Mouse (Mus musculus) left cerebral cortex, postnatal 25 days (tissue): Measurements from ENCODE around the gene Olfr789. TPM values are rescaled to one million over a fixed set of nuclear protein-coding genes. Genes with fewer than 3 reads are reported as not detected.

ENCODE experiments used
- DNase-seq, 2 experiments: peaks; one replicate each; pipeline ENCODE4 v3.0.0; 2022; ENCODE audit warnings: low spot score in 2 of 2, mixed read lengths in 1 of 2
- intact Hi-C: fragments of 180-260 bp; cut with DNase I; formaldehyde crosslinking; loops from one replicate; pipeline ENCODE4 v1.15.1; 2025
- total RNA-seq, 2 experiments: library from RNA; stranded (reverse); gene quantifications; 2 replicates each; pipeline ENCODE4 v1.2.3; 2021

Olfr789 gene
- total RNA-seq, result not detected

GRCm38 (mm10) chr10:129484452-129484851 lies at the start of gene Olfr789:
Olfr789 (plus strand) TSS chr10:129484752.
- intact Hi-C loops, result no loop called here

GRCm38 (mm10) chr10:129461562-129461961 lies 23.0 kb upstream of the Olfr789 start, which contains the start of gene Olfr787:
Olfr787 (plus strand) TSS chr10:129461862.
- no peak for DNase-seq
- intact Hi-C loops, result no loop called here

More at GRCm38 (mm10) chr10:129484452-129484851, at the start of gene Olfr789:
- DNase-seq, result no peak

- no peak for DNase-seq
- intact Hi-C loops, result no loop called here
Measured at GRCm38 (mm10) chr10:129470698-129471097, 13.9 kb upstream of the Olfr789 start, which contains the start of gene Olfr788. Olfr788 (plus strand) TSS chr10:129470998.

- no peak for DNase-seq
- intact Hi-C loops, result no loop called here
Measured at GRCm38 (mm10) chr10:129473256-129473655, 11.3 kb upstream of the Olfr789 start.

- intact Hi-C loops, result no loop called here
- no peak for DNase-seq
Measured at GRCm38 (mm10) chr10:129473723-129474122, 10.8 kb upstream of the Olfr789 start.

GRCm38 (mm10) chr10:129490101-129490500 lies 5.5 kb downstream of the Olfr789 start:
- peak; percentile 4 to 80 for DNase-seq
- intact Hi-C loops, result no loop called here

GRCm38 (mm10) chr10:129498192-129498591 lies 13.6 kb downstream of the Olfr789 start, which contains the start of gene Olfr790:
Olfr790 (plus strand) TSS chr10:129498492.
- intact Hi-C loops, result no loop called here
- no peak for DNase-seq

GRCm38 (mm10) chr10:129521492-129521891 lies 36.9 kb downstream of the Olfr789 start, which contains the start of gene Olfr791:
Olfr791 (plus strand) TSS chr10:129521792.
- intact Hi-C loops, result no loop called here

GRCm38 (mm10) chr10:129538862-129539261 lies 54.3 kb downstream of the Olfr789 start, which contains the start of gene Olfr792:
Olfr792 (plus strand) TSS chr10:129539162.
- intact Hi-C loops, result no loop called here
- DNase-seq, result no peak

More at GRCm38 (mm10) chr10:129521492-129521891, 36.9 kb downstream of the Olfr789 start, which contains the start of gene Olfr791:
- DNase-seq, result no peak

Other genes with a start within 250 kb of the Olfr789 start
- not detected for gene Olfr774, start 248.5 kb upstream of the Olfr789 start, total RNA-seq
- not detected for gene Olfr775, start 236.3 kb upstream of the Olfr789 start, total RNA-seq
- gene Olfr776, start 225.6 kb upstream of the Olfr789 start, total RNA-seq, result not detected
- not detected for gene Olfr777, start 213.3 kb upstream of the Olfr789 start, total RNA-seq
- not detected for gene Olfr780, start 166.6 kb upstream of the Olfr789 start, total RNA-seq
- not detected for gene Olfr781, start 155.9 kb upstream of the Olfr789 start, total RNA-seq
- gene Olfr782, start 135.9 kb upstream of the Olfr789 start, total RNA-seq, result not detected
- gene Olfr784, start 100.7 kb upstream of the Olfr789 start, total RNA-seq, result under 1 TPM in 1 of 2 experiments, not detected in 1; 0.23 TPM
- gene Olfr785, start 79.3 kb upstream of the Olfr789 start, total RNA-seq, result not detected
- not detected for gene Olfr786, start 57.4 kb upstream of the Olfr789 start, total RNA-seq
- gene Olfr787, start 22.9 kb upstream of the Olfr789 start, total RNA-seq, result not detected
- gene Olfr788, start 13.8 kb upstream of the Olfr789 start, total RNA-seq, result not detected
- gene Olfr790, start 13.7 kb downstream of the Olfr789 start, total RNA-seq, result not detected
- not detected for gene Olfr791, start 37.0 kb downstream of the Olfr789 start, total RNA-seq
- not detected for gene Olfr792, start 54.4 kb downstream of the Olfr789 start, total RNA-seq
- not detected for gene Olfr794, start 82.9 kb downstream of the Olfr789 start, total RNA-seq
- not detected for gene Olfr796, start 127.8 kb downstream of the Olfr789 start, total RNA-seq
- gene Olfr798, start 143.2 kb downstream of the Olfr789 start, total RNA-seq, result not detected
- gene Olfr799, start 152.7 kb downstream of the Olfr789 start, total RNA-seq, result not detected
- not detected for gene Olfr800, start 172.9 kb downstream of the Olfr789 start, total RNA-seq
- gene Olfr801, start 189.1 kb downstream of the Olfr789 start, total RNA-seq, result not detected
- gene Olfr802, start 203.4 kb downstream of the Olfr789 start, total RNA-seq, result under 1 TPM; 0.14 to 0.21 TPM
- not detected for gene Olfr803, start 209.5 kb downstream of the Olfr789 start, total RNA-seq
- not detected for gene Olfr804, start 218.5 kb downstream of the Olfr789 start, total RNA-seq
- gene Olfr805, start 244.6 kb downstream of the Olfr789 start, total RNA-seq, result not detected